Mouse (Mus musculus) heart, postnatal 0 days (tissue): ENCODE measurements around the gene Tradd. TPM values are rescaled to one million over a fixed set of nuclear protein-coding genes. Genes with fewer than 3 reads are reported as not detected.
A peak's percentile ranks its signal among the peaks of the same experiment; 100 is the strongest.

Source experiments
- ATAC-seq: fragments of 200-750 bp; cut with Nextera tagmentation; 2 replicates; pipeline ENCODE4 v1.8.0; 2017; ENCODE audit warnings: low read depth, moderate number of reproducible peaks, moderate library complexity; ENCODE audit not compliant: insufficient read depth
- DNase-seq: peaks from one replicate; pipeline ENCODE4 v3.0.0-alpha.2; 2016; ENCODE audit warnings: low spot score
- H3K27ac ChIP-seq: fragments of 300-500 bp; sonication (generic); 2 replicates; pipeline ENCODE4 v1.5.1; 2014; ENCODE audit warnings: low read depth, mild to moderate bottlenecking
- H3K27me3 ChIP-seq: fragments of 300-500 bp; sonication (generic); 2 replicates; pipeline ENCODE4 v1.6.1; 2014; ENCODE audit warnings: low read length, mixed read lengths; ENCODE audit not compliant: control insufficient read depth, insufficient read depth
- H3K36me3 ChIP-seq: fragments of 300-500 bp; sonication (generic); replicated peaks from 2 replicates; pipeline ENCODE4 v1.6.1; 2014; ENCODE audit warnings: low read length, mixed read lengths; ENCODE audit not compliant: control insufficient read depth, insufficient read depth
- H3K4me1 ChIP-seq: fragments of 300-500 bp; sonication (generic); 2 replicates; pipeline ENCODE4 v1.6.1; 2014; ENCODE audit warnings: antibody characterized with exemption; ENCODE audit not compliant: control insufficient read depth, insufficient read depth
- H3K4me2 ChIP-seq: fragments of 300-500 bp; sonication (generic); 2 replicates; pipeline ENCODE4 v1.6.1; 2014; ENCODE audit warnings: low read depth, mild to moderate bottlenecking, low read length, moderate library complexity
- H3K4me3 ChIP-seq: fragments of 300-500 bp; sonication (generic); 2 replicates; pipeline ENCODE4 v1.5.1; 2014; ENCODE audit warnings: low read depth, low read length
- H3K9ac ChIP-seq: fragments of 300-500 bp; sonication (generic); replicated peaks from 2 replicates; pipeline ENCODE4 v1.6.1; 2014; ENCODE audit warnings: low read depth, low read length, mixed read lengths
- H3K9me3 ChIP-seq: fragments of 300-500 bp; sonication (generic); replicated peaks from 2 replicates; pipeline ENCODE4 v1.6.1; 2016; ENCODE audit warnings: low read length; ENCODE audit not compliant: control insufficient read depth
- CTCF ChIP-seq: IDR thresholded peaks from 2 replicates; pipeline ENCODE4 v1.5.1; 2016; ENCODE audit warnings: antibody characterized with exemption, control low read depth, low read depth
- EP300 ChIP-seq: IDR thresholded peaks from 2 replicates; pipeline ENCODE4 v1.6.1; 2016; ENCODE audit warnings: antibody characterized with exemption, low read depth
- WGBS: fragments of 180-500 bp; shearing (Covaris S2); extraction: QIAGEN DNeasy Blood & Tissue Kit; methylation state at CpG from one replicate; pipeline ENCODE4 v1.1.7; 2014; 5-methylcytosine and 5-hydroxymethylcytosine counted together
- polyA plus RNA-seq: library from polyadenylated mRNA; unstranded; fragments of >200 nt; fragmentation: Nextera tagmentation; extraction: Ambion mirVana; gene quantifications from 2 replicates; pipeline ENCODE4 v1.2.1, GENCODE M21; 2015
- total RNA-seq: library from RNA; depleted of rRNA; stranded (reverse); fragments of >200 nt; gene quantifications from 2 replicates; pipeline ENCODE4 v1.2.3, GENCODE M21; 2014; ENCODE audit warnings: low replicate concordance

The Tradd gene
- total and polyA plus RNA-seq, 2 experiments from 2014 or later = 9.0 to 17.6 TPM

- H3K9me3 ChIP-seq = no peaks in the 10 kb centered on the region
- DNase-seq (no peak), ATAC-seq (peak; percentile 23; the same call in 1 of the 2 replicates)
- 0 out of 2 replicates have a peak, but pooled peaks cover 4% of the 10 kb centered on the region for H3K36me3 ChIP-seq
- H3K4me2 ChIP-seq = peak overlapping the region; percentile 95
- no peak overlapping the region for H3K27ac ChIP-seq
- peak overlapping the region; percentile 56 for H3K4me3 ChIP-seq
- H3K27me3 ChIP-seq = peaks cover 48% of the 10 kb centered on the region
- 5% methylated on average over 65 of the region's 65 CpGs for WGBS
- TF ChIP-seq CTCF = no peak
- TF ChIP-seq EP300 = no peak
- H3K9ac ChIP-seq = peak overlapping the region; percentile 47
- H3K4me1 ChIP-seq = peaks cover 24% of the 10 kb centered on the region
These were observed 4.1 kb upstream of the Tradd start for GRCm38 (mm10) chr8:105268342-105269074.

GRCm38 (mm10) chr8:105266775-105267174, 2.4 kb upstream of the Tradd start:
- peaks cover 32% of the 10 kb centered on the region for H3K27me3 ChIP-seq
- DNase-seq = no peak
- 0 out of 2 replicates have a peak, but pooled peaks cover 4% of the 10 kb centered on the region for H3K36me3 ChIP-seq
- no peak for TF ChIP-seq EP300
- TF ChIP-seq CTCF = no peak
- no peak overlapping the region for H3K27ac ChIP-seq
- H3K4me3 ChIP-seq = no peak overlapping the region
- H3K9me3 ChIP-seq = no peaks in the 10 kb centered on the region
- H3K4me2 ChIP-seq = no peak overlapping the region
- no peak overlapping the region for H3K9ac ChIP-seq
- whole genome bisulfite sequencing = 58% methylated on average over 13 of the region's 13 CpGs
- H3K4me1 ChIP-seq = peaks cover 24% of the 10 kb centered on the region
- ATAC-seq = no peak

DNA sequence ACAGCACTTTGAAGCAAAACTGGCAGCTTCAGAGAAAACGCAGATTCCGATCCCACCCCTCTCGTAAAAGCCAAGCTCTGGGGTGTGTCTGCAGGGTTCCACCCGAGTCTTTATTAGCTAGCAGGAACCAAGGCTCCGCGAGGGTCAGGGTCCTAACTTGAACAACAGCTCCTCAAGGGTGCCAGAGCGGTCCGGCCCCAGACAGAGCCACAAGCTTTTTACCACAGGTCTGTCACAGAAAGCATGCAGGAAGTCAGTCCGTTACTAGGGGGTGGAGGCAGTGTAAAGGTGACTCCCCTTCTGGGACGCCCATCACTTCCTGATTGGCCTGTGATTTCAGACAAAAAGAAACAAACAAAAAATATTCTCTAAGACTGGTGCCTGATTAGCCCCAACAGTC, 719 bp upstream of the Tradd start:
- TF ChIP-seq EP300 = no peak
- TF ChIP-seq CTCF = no peak
- H3K27me3 ChIP-seq = peaks cover 16% of the 10 kb centered on the region
- H3K9me3 ChIP-seq = no peaks in the 10 kb centered on the region
- DNase-seq = no peak
- 17% methylated on average over 10 of the region's 10 CpGs for WGBS
- no peak overlapping the region for H3K27ac ChIP-seq
- peak overlapping the region; percentile 94 for H3K4me2 ChIP-seq
- H3K9ac ChIP-seq = peak overlapping the region; percentile 55
- no peak for ATAC-seq
- peaks cover 19% of the 10 kb centered on the region for H3K4me1 ChIP-seq
- H3K36me3 ChIP-seq = 0 out of 2 replicates have a peak, but pooled peaks cover 4% of the 10 kb centered on the region
- peak overlapping the region; percentile 74 for H3K4me3 ChIP-seq

- peaks cover 24% of the 10 kb centered on the region for H3K4me1 ChIP-seq
- TF ChIP-seq CTCF = peak; percentile 9; the same call in 1 of the 2 replicates
- no peak for TF ChIP-seq EP300
- peaks cover 4% of the 10 kb centered on the region; the same call in 1 of the 2 replicates for H3K36me3 ChIP-seq
- no peak overlapping the region for H3K9ac ChIP-seq
- DNase-seq (no peak), ATAC-seq (no peak)
- H3K4me3 ChIP-seq = no peak overlapping the region; the same call in 1 of the 2 replicates
- 40% methylated on average over 16 of the region's 16 CpGs for WGBS
- no peak overlapping the region for H3K27ac ChIP-seq
- H3K27me3 ChIP-seq = peaks cover 13% of the 10 kb centered on the region
- no peaks in the 10 kb centered on the region for H3K9me3 ChIP-seq
- 0 out of 2 replicates have a peak overlapping the region, but pooled peaks have one; percentile 94 for H3K4me2 ChIP-seq
These were observed 1.0 kb downstream of the Tradd start for GRCm38 (mm10) chr8:105263244-105263912.

DNA sequence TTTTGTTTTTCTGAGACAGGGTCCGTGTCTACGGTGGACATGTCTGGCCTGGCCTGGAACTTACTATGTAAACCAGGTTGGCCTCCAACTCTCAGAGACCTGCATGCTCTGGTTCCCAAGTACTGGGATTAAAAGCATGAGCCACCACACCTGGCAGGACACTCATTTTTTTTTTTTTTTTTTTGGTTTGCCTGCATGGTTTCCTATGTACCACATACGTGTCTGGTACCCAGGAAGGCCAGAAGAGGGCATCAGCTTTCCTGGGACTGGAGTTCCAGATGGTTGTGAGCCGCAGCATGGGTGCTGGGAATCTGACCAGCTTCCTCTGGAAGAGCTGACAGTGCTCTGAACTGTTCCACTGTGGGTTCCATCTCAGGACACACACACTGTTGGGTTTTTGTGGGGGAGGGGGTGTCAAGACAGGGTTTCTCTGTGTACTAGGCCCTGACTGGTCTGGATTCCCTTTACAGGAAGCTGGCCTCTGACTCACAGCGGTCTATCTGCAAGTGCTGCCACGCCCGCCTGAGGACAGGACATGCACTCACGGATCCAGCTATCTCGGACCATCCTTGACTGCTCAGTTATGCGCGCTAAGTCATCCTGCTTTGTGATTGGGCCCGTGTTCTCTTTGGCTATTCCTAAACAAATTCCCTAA, 3.0 kb downstream of the Tradd start:
- ATAC-seq = no peak
- Histone ChIP-seq H3K36me3 (no peaks in the 10 kb centered on the region; the same call in 1 of the 2 replicates), H3K4me3 (no peak overlapping the region), H3K4me2 (no peak overlapping the region), H3K4me1 (peaks cover 22% of the 10 kb centered on the region), H3K27ac (no peak overlapping the region), H3K9me3 (no peaks in the 10 kb centered on the region), H3K9ac (no peak overlapping the region), H3K27me3 (peaks cover 6% of the 10 kb centered on the region; the same call in 1 of the 2 replicates)
- DNase-seq = no peak
- WGBS = 83% methylated on average over 12 of the region's 12 CpGs
- TF ChIP-seq CTCF = no peak
- no peak for TF ChIP-seq EP300
